Mouse (Mus musculus) heart, adult 9 months (tissue): ENCODE measurements around the gene Gpd1.
A peak's percentile ranks its signal among the peaks of the same experiment; 100 is the strongest.
"Not testable (repeated sequence)": the region's sequence is repeated elsewhere in the genome, so short reads cannot be mapped to it uniquely, and the experiment has no call there.

Experiments used
- DNase-seq, 2 experiments: peaks; one replicate each; pipeline ENCODE4 v3.0.0; 2022; ENCODE audit warnings: low spot score in 2 of 2

Gpd1 gene

DNA sequence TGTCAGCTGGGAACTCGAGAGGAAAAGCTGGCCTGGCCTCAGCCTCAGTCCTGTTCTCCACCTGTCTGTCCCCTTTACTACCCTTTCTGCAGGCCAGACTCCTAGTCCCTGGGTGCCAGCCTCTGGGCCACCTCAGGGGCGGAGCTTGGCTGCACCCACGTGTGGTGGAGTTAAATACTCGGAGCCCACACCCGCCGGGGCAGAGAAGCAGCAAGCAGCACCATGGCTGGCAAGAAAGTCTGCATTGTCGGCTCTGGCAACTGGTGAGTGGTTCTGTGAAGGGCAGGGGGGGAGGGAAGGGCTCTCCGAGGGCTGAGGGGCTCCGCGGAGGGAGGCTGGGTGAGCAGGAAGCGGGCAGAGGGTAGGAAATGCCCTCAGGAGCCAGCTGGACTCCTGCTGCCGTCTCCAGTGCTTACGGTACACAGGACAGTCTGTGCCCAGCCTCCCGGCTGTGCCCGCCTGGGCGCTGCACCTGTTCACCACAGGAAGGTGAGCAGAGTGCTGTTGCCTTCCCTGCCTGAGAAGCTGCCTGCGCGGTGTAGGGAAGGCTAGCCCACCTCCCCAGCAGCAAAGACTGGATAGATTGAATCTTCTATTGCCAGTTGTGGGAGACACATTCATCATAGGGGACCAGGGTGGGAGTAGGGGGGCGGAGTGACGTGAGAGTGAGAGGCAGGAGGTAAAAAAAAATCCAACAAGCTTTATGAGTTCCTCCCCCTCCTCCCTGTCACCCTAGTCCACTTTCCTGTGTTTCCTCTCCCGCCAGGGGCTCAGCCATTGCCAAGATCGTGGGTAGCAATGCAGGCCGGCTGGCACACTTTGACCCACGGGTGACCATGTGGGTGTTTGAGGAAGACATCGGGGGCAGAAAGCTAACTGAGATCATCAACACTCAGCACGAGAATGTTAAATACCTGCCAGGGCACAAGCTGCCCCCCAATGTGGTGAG, at the start of gene Gpd1:
Gene Gpd1, plus strand, starts transcription at position 130 of the 949 bp plus-strand sequence.
- peak in 1 of 2 experiments; percentile 57 for DNase-seq

DNA sequence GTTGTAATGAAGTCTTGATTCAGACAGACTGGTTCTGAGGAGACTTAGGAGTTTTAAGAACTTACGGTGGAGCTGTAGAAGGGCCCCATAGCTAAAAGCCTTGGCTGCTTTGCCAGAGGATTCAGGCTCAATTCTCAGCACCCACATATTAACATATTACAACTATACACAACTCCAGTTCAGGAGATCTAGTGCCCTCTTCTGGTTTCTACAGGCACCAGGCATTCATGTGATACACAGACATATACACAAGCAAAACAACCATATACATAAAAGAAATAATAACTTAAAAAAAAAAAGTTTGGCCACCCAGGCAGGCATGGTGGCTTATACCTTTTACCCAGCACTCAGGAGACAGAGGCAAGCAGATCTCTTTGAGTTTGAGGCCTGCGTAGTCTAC, 49.8 kb upstream of the Gpd1 start:
- DNase-seq = no peak

DNA sequence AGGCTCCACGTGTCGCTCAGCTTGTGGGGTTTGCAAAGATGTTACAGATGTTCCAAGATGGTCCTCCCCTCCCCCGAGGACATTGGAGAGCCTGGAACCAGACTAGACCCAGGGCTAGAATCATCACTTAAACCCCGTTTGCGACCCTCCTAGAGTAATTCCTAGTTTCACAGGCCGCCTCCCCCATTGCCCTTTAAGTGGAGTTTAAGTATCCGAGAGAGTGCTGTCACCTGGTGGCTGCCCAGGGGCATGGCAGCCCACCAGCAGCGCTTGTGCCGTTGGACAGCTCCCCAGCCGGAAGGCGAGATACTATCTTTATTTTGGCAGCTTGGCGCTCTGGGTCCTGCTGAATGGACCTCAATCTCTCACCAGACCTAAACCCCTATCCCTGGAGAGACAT, 48.4 kb upstream of the Gpd1 start:
- DNase-seq = peak; percentile 43 to 63

DNA sequence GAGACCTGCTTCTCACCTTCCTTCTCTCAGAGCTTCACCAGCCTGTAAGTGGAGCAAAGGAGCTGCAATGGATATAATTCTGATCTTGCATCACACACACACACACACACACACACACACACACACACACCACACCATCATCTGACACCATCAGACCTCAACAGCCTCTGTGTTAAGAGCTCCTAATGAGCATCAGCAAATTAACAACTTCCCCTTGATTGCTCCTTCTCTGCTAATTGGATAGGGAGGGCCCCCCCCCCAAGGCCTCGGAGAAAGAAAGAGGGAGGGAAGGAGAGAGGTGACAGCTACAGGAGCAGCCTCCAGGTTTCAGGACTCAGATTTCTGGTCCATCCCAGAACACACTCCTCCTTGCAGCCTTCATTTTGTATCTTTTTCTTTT, 47.9 kb upstream of the Gpd1 start:
- no peak for DNase-seq

DNA sequence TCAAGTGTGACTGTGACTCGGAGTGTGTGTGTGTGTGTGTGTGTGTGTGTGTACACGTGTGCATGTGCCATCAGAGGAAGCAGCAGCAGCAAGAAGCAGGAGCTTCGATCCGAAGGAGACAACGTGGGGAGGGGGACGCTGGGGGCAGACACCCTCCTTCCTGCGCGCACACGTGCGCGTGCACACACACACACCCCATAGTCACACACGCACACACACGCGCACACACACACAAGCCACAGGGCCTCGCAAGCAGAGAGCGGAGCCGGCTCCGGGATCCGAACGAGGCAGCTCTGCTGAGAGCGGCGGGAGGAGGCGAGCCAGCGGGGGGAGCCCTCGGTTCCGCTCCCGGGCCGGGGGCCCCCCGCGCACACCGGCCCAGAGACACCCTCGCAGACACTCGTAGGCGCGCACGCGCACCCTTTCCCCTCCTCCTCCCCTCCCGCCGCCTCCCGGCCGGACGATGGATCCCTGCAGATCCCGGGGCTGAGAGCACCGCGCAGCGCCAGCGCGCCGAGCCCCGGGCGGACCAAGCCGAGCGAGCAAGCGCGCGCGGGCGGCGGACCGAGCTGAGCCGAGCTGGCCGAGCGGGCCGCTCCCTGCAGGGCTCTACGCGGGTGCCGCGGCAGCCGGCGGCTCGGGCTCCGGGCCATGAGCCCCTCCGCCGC, 47.0 kb upstream of the Gpd1 start, which contains the start of gene Asic1:
Gene Asic1, plus strand, starts transcription at position 215 of the 668 bp plus-strand sequence.
- peak; percentile 38 to 39 for DNase-seq

DNA sequence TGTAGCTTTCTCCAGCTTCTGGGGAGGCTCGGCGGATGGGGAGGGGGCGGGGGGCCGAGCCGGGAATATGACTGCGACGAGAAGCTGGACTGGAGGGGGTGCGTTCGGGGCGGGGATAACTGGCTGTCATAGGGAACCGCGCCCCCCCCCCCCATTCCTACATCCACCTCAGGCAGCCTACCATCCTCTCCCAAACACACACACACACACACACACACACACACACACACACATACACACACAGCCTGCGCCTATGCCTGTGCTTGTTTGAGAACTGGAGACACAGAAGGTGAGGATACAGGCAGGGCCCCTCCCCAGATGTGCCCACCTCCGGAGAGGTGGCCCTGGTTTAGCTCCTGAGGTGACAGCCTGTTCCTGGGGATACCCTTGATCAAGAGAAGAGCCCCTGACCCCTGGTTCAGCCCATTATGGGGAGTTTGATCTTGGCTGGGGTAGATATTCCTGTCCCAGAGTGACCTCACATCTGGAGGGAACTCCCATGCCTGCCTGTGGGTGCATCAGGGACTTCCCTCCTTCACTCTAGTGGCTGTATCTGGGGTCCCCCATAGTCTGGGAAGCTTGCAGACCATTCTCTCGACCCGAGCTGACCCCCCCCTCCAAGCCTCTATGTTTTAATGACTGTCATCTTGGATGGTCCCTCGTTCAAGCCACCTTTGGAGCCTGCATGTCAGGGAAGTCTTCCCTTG, 46.2 kb upstream of the Gpd1 start:
- DNase-seq = no peak

DNA sequence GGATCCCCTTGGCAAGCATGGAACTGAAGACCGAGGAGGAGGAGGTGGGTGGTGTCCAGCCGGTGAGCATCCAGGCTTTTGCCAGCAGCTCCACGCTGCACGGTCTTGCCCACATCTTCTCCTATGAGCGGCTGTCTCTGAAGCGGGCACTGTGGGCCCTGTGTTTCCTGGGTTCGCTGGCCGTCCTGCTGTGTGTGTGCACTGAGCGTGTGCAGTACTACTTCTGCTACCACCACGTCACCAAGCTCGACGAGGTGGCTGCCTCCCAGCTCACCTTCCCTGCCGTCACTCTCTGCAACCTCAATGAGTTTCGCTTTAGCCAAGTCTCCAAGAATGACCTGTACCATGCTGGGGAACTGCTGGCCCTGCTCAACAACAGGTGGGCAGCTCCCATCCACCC, 45.5 kb upstream of the Gpd1 start:
- no peak for DNase-seq

DNA sequence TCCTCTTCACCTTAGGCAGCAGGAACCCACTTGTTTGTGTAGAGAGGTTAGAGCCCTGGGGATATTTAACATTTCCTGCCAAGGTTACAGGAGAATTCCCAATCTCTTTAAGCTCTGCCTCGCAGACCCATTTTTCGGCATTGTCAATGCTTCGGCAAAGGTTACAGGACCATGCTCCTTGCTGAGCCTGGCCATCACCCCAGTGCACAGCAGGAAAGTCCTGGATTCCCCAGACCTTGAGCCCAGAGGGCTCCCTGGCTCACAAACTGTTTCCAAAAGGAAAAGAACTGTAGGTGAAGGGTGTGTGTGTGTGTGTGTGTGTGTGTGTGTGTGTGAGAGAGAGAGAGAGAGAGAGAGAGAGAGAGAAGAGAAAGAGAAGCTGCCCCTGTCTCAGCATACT, 42.4 kb upstream of the Gpd1 start:
- DNase-seq = no peak

DNA sequence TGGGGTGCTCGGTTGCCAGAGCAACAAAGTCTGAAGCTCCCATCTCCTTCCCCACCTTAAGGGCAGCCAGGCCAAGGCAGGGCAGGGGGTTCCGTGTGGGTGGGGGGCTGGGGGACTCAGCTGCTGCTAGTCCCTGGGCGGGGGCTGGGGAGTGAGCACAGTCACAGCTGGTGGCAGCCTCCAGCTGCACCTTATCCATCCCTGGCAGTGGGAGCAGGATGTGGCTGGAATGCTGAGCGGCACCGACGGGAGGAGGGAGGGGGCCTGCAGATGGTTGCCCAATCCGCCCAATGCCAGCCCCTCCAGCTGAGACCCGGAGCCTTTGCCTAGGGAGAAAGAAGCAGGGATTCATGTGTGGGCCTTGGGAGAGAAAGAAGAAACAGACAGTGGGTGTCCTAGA, 40.2 kb upstream of the Gpd1 start:
- no peak for DNase-seq

DNA sequence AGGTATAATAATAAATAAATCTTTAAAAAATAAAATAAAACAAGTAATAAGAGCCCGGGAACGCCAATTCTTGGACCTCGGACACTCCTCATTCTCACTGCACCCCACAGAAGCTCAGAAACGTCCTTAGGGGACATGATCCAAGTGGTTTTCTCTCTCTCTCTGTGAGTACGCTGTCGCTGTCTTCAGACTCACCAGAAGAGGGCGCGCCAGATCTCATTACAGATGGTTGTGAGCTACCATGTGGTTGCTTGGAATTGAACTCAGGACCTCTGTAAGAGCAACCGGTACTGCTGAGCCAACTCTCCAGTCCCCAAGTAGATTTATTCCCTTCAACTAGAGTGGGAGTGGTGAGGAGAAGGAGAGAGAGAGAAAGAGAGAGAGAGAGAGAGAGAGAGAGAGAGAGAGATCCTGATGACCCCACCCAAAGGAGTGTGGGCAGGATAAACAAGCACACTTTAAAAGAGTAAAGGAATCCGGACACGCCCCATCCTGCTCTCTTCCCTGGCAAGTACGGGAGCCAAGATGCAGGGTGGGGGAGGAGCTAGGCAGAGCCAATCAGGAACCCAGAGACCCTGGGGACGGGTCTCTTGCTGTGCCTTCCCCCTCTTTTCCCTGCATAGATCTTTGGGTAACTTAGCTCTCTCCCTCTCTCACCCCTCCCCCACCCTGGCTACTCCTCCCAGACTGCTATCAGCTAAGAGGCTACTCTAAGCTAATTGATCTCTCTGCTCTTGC, 39.1 kb upstream of the Gpd1 start:
- DNase-seq = no peak

DNA sequence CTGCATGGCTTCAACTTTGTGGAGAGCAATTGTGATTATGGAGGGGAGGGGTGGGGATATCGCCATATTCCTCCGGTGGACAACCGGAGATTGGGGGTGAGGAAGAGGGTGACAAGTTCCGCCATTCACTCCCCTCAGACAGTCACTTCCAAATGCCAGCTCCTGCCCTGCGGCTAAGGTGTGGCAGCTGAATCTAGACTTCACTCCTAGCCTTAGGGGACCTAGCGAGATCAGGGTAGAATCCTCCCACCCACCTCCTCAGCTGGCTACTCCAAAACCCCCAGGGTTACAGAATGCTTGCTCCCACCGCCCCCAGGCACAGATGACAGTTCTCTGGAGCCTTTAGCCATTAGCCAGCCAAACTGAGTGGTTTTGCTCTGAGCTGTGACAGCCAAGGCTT, 38.3 kb upstream of the Gpd1 start:
- no peak for DNase-seq

DNA sequence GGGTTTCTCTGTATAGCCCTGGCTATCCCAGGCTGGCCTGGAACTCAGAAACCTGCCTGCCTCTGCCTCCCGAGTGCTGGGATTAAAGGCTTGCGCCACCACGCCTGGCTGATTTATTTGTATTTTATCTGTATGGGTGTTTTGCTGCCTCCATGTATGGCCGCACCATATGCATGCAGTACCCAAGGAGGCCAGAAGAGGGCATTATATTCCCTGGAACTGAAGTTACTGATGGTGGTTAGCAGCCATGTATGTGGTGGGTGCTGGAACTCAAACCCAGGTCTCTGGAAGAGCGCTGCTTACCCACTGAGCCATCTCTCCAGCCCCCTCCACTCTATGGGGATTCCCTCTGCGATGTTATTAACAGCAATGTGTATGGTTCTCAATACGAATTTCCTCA, 34.4 kb upstream of the Gpd1 start:
- no peak for DNase-seq

DNA sequence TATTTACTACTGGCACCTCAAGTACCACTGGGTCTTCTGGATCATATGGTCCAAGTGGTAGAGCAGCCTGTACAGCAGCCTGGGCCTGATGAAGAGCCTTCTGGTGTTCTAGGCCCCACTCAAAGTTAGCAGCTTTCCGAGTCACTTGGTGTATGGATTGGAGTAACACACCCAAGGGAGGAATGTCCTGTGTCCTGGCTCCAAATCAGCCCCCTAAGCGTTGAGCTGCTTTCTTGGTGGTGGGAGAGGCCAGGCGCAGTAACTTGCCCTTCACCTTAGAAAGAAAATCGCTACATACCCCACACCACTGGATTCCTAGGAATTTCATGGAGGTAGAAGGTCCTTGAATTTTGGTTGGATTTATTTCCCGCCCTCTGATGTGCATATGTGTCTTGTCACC, 33.2 kb upstream of the Gpd1 start:
- DNase-seq = no peak

DNA sequence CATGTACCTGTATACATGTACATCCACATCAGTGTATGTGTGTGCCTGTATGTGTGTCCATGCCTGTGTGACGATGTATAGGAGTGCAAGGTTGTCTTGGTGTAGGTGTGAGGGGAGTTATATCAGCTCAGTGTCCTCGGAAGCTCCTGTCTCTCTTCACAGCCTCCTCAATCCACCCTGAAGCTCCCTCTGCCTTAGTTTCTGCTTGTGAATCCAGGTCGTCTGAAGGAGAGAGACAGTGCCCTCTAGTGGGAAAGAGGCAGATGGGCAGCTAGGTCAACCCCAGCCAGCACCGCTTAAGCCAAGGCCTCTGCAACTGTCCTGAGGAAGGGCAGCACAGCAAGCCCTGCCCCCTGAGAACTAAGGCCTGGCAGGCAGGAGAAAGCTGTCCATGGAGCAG, 28.6 kb upstream of the Gpd1 start:
- peak in 1 of 2 experiments; percentile 55 for DNase-seq

DNA sequence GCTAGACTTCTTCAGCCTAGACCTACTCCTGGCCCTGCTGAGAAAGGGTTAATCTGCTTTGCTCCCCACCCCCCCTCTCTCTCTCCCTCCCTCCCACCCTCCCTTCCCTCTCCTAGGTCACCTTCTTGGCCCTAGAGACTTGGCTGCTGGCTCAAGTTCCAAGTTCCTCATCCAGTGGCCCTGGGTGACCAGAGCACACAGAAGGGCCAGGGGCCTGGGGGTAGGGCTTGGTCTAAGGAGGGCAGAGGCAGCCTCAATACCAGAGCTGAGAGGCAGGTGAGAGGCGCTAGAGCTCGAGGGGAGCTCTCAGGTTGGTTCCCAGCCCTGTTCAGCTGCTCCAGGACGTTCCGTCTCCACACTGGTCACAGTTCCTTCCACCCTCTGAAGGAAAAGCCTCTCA, 26.4 kb upstream of the Gpd1 start:
- no peak for DNase-seq

DNA sequence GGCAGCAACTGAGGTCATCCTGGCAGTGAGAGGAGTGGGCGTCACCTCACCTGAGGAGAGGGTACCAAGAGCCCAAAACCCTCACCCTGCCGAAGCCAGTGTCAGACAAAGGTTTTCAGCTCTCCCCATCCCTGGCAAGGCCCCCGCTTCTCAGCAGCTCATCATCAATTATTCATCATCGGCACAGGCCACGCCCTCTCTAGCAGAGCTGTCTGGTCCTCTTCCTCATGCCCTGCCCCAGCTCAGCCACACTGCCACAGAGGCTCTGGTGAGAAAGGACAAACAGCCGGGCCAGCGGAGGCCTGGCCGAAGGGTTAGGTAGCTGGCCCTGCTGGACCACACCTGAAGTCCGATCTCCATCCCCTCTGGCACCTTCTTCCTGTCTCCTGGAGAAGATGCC, 25.3 kb upstream of the Gpd1 start:
- DNase-seq = no peak

DNA sequence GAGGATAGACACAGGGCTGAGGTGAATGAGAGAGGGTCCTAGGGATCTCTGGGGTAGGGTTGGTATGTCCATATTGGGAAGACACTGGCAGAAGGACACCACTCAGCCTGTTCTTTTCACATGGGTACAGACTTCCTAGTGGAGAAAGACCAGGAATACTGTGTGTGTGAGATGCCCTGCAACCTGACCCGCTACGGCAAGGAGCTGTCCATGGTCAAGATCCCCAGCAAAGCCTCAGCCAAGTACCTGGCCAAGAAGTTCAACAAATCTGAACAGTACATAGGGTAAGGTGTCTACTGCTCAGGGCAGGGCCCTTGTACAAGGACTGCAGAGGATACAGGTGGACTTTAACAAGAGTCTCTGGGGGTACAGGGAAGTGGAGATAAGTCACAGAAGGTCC, 20.0 kb upstream of the Gpd1 start:
- no peak for DNase-seq

DNA sequence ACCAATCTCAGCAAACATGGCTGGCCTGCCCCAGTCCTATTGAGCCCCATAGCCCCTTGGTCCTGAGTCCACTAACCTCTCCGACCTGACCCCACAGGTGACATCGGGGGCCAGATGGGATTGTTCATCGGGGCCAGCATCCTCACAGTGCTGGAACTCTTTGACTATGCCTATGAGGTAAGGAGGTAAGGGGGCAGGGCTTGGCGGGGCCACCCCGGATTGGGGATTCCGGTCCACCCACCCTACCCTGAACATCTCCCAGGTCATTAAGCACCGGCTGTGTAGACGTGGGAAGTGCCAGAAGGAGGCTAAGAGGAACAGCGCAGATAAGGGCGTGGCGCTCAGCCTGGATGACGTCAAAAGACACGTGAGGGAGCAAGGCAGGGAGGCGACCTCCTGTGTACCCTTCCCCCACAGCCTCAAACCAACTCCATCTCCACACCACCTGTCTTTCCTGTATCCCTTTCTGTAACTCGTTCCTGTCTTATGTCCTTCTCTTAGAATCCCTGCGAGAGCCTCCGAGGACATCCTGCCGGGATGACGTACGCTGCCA, 18.7 kb upstream of the Gpd1 start:
- DNase-seq = no peak

DNA sequence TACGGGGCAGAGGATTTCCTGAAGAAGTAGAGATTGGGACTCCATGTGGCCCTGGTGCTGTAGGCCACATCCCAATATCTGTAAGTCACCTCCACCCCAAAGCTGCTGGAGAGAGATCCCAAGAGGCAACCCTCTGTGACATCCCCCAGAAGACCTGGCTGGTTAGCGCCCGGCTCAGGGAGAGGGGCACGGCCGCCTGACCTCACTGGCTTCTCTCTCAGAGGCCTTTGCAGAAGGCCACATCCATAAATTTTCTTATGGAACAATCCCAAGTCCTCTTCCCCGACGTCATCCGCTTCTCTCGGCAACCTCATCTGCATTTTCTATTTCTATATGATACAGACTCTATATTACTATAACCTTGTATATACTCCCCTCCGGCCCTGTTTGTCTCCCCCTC, 17.6 kb upstream of the Gpd1 start:
- no peak for DNase-seq

DNA sequence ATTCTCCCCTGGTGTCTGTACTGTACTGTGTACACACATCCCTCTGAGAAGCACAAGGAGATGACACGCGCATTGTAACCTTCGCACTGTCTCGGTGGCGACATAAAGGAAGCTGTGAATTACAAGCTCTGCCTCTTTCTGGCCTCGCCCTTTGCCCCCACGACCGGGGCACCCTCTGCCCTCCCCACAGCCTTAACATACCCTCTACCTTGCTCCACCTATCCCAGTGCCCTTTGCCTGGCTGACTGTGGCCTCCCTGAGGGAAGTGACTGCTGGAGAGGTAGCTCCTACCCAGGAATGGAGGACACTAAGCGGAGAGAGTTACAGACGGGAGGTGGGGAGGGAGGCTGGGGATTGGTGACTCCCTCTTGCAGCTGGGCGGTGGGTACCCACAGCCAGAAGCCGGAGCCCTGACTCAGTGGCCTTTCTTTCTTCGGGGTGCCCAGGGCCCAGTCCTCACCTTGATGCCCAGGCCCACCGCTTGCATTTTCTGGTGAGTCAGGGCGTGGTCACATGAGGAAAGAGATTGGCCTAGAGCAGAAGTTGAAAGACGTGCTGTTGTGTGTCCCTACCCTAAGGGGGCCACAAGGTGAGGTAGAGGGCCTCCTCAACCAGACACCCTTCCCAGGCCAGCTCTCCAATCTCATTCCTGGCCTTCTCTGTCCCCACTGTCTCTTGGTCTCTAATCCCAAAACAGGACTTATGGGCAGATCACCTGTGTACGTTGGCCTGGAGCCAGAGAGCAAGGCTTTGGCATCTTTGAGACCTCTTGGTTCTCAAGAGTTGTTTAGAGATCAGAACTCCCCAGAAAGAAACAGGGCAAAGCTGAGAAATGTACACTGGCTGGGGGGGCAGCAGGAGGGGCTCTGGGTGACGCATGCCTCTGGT, 16.9 kb upstream of the Gpd1 start:
- no peak for DNase-seq

DNA sequence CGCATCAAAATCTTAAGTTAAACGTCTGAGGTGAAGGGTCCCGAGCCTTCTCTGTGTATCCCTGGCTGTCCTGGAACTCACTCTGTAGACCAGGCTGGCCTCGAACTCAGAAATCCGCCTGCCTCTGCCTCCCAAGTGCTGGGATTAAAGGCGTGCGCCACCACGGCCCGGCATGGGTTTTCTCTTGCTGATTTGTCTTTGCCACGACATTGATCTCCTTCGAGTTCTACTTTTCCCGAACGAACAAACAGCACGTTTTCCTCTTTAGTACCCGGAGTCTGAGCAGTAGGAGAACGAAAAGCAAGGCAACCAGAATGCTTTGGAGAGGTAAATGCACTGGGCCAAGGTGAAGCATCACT, 15.7 kb upstream of the Gpd1 start:
- DNase-seq = not testable (repeated sequence)
